Mouse (Mus musculus) embryonic facial prominence, embryonic 14.5 days (tissue): ENCODE results near the gene Afap1. TPM values are rescaled to one million over a fixed set of nuclear protein-coding genes. Genes with fewer than 3 reads are reported as not detected.

ENCODE experiments used
- polyA plus RNA-seq: library from polyadenylated mRNA; unstranded; fragments of >200 nt; fragmentation: Nextera tagmentation; extraction: Ambion mirVana; gene quantifications from 2 replicates; pipeline ENCODE4 v1.2.1, GENCODE M21; 2014

Afap1 gene
- polyA plus RNA-seq, 1 experiment from 2014 or later, result 28.0 TPM

Other genes starting within 250 kb of the Afap1 start
- gene Htra3, start 213.5 kb upstream of the Afap1 start, polyA plus RNA-seq, result 42.5 and 46.4 TPM in 2 replicates
- 5.1 and 5.3 TPM in 2 replicates for gene Sh3tc1, start 153.3 kb upstream of the Afap1 start, polyA plus RNA-seq
- gene Ablim2, start 135.4 kb upstream of the Afap1 start, polyA plus RNA-seq, result 3.4 and 5.4 TPM in 2 replicates